Mouse (Mus musculus): ENCODE data around the gene Thap3. TPM values are rescaled to one million over a fixed set of nuclear protein-coding genes. Genes with fewer than 3 reads are reported as not detected.

Gene Thap3
- polyA plus RNA-seq, 1 experiment, result 46.4 TPM

DNA sequence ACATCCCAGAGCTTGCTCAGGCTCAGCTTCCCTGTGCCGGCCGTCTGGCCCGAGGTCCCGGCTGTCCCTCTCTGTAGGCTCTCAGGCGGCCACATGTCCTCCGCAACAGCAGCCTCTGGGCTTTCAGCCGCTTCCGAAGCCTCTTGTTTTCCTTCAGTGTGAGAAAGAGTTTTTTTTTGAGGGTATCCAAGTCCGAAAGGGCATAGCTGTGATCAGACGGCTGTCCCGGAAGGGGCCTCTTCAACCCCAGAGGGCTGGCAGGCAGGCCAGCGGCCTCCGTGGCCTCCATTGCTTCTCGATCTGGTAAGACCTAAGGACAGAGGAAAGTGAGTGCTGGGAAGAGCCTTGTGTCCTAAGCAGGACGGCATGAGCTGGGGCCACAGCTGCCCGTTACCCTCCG is 5.8 kb downstream of the Thap3 start:
- Histone ChIP-seq H3K4me3 (peak overlapping the region; percentile 46), H3K36me3 (ENCODE audit: control insufficient read depth, insufficient read depth) (peaks cover 7% of the 10 kb centered on the region), H3K4me2 (ENCODE audit: low read depth) (peak overlapping the region; percentile 71)

GRCm38 (mm10) chr4:151981363-151981762 is 7.4 kb downstream of the Thap3 start:
- Histone ChIP-seq H3K27me3 (ENCODE audit: control insufficient read depth, insufficient read depth, insufficient read length) (no peaks in the 10 kb centered on the region), H3K4me2 (ENCODE audit: low read depth) (peak overlapping the region; percentile 5), H3K4me3 (no peak overlapping the region), H3ac (ENCODE audit: control insufficient read depth, insufficient read length) (no peak overlapping the region), H3K79me2 (ENCODE audit: control insufficient read depth, insufficient read depth) (peaks cover 6% of the 10 kb centered on the region), H3K36me3 (ENCODE audit: control insufficient read depth, insufficient read depth) (peaks cover 7% of the 10 kb centered on the region)
- TF ChIP-seq POLR2AphosphoS2 (IDR thresholded peaks at IDR 0.05; ENCODE audit: insufficient read length, low read depth), result peak; percentile 87
- no peak for TF ChIP-seq USF1 (IDR thresholded peaks at IDR 0.05; ENCODE audit: low read depth)
- TF ChIP-seq REST (IDR thresholded peaks at IDR 0.05; ENCODE audit: insufficient read depth, insufficient read length), result no peak
- TF ChIP-seq TCF12 (IDR thresholded peaks at IDR 0.05; ENCODE audit: insufficient read depth, poor library complexity, severe bottlenecking), result no peak
- TF ChIP-seq MYOD1 (IDR thresholded peaks at IDR 0.05; ENCODE audit: control insufficient read depth in 1 of 3, insufficient read length in 2 of 3, low read depth in 2 of 3), result peak in 2 of 3 experiments; percentile 66 to 75
- no peak for TF ChIP-seq TCF3 (IDR thresholded peaks at IDR 0.05; ENCODE audit: insufficient read length, low read depth)
- TF ChIP-seq E2F4 (IDR thresholded peaks at IDR 0.05; ENCODE audit: insufficient read depth), result no peak
- TF ChIP-seq POLR2A (IDR thresholded peaks at IDR 0.05; ENCODE audit: insufficient read length, low read depth), result peak; percentile 29
- TF ChIP-seq MAX (IDR thresholded peaks at IDR 0.05; ENCODE audit: low read depth), result no peak
- peak; percentile 49 for TF ChIP-seq SRF (IDR thresholded peaks at IDR 0.05; ENCODE audit: control insufficient read depth, insufficient read length, low read depth)
- peak in 2 of 3 experiments; percentile 31 to 46 for TF ChIP-seq MYOG (IDR thresholded peaks at IDR 0.05; ENCODE audit: control insufficient read depth in 1 of 3, insufficient read depth in 1 of 3, insufficient read length in 2 of 3, low read depth in 2 of 3)
- no peak for TF ChIP-seq CEBPB (IDR thresholded peaks at IDR 0.05; ENCODE audit: insufficient read depth, poor library complexity, severe bottlenecking)

More for the DNA sequence above, 5.8 kb downstream of the Thap3 start:
- no peak for TF ChIP-seq E2F4 (IDR thresholded peaks at IDR 0.05; ENCODE audit: insufficient read depth)
- no peak for TF ChIP-seq TCF12 (IDR thresholded peaks at IDR 0.05; ENCODE audit: insufficient read depth, poor library complexity, severe bottlenecking)
- TF ChIP-seq MYOD1 (IDR thresholded peaks at IDR 0.05; ENCODE audit: control insufficient read depth in 1 of 3, insufficient read length in 2 of 3, low read depth in 2 of 3), result no peak
- TF ChIP-seq SRF (IDR thresholded peaks at IDR 0.05; ENCODE audit: control insufficient read depth, insufficient read length, low read depth), result no peak
- no peak for TF ChIP-seq POLR2A (IDR thresholded peaks at IDR 0.05; ENCODE audit: insufficient read length, low read depth)
- TF ChIP-seq CEBPB (IDR thresholded peaks at IDR 0.05; ENCODE audit: insufficient read depth, poor library complexity, severe bottlenecking), result no peak
- no peak for TF ChIP-seq TCF3 (IDR thresholded peaks at IDR 0.05; ENCODE audit: insufficient read length, low read depth)
- TF ChIP-seq MYOG (IDR thresholded peaks at IDR 0.05; ENCODE audit: control insufficient read depth in 1 of 3, insufficient read depth in 1 of 3, insufficient read length in 2 of 3, low read depth in 2 of 3), result no peak
- no peak for TF ChIP-seq USF1 (IDR thresholded peaks at IDR 0.05; ENCODE audit: low read depth)
- TF ChIP-seq MAX (IDR thresholded peaks at IDR 0.05; ENCODE audit: low read depth), result no peak
- no peak for TF ChIP-seq REST (IDR thresholded peaks at IDR 0.05; ENCODE audit: insufficient read depth, insufficient read length)
- Histone ChIP-seq H3ac (ENCODE audit: control insufficient read depth, insufficient read length) (peak overlapping the region; percentile 41), H3K79me2 (ENCODE audit: control insufficient read depth, insufficient read depth) (peaks cover 11% of the 10 kb centered on the region), H3K27me3 (ENCODE audit: control insufficient read depth, insufficient read depth, insufficient read length) (no peaks in the 10 kb centered on the region)

GRCm38 (mm10) chr4:151980699-151981098 is 8.1 kb downstream of the Thap3 start:
- Histone ChIP-seq H3ac (ENCODE audit: control insufficient read depth, insufficient read length) (no peak overlapping the region), H3K4me3 (no peak overlapping the region), H3K4me2 (ENCODE audit: low read depth) (no peak overlapping the region), H3K36me3 (ENCODE audit: control insufficient read depth, insufficient read depth) (peaks cover 8% of the 10 kb centered on the region), H3K79me2 (ENCODE audit: control insufficient read depth, insufficient read depth) (peaks cover 6% of the 10 kb centered on the region), H3K27me3 (ENCODE audit: control insufficient read depth, insufficient read depth, insufficient read length) (no peaks in the 10 kb centered on the region)
- TF ChIP-seq POLR2AphosphoS2 (IDR thresholded peaks at IDR 0.05; ENCODE audit: insufficient read length, low read depth) (peak; percentile 44), USF1 (IDR thresholded peaks at IDR 0.05; ENCODE audit: low read depth) (no peak)

GRCm38 (mm10) chr4:151977748-151978147 is 11.0 kb downstream of the Thap3 start:
- H3K4me2 ChIP-seq (ENCODE audit: low read depth), result no peak overlapping the region
- no peak overlapping the region for H3ac ChIP-seq (ENCODE audit: control insufficient read depth, insufficient read length)
- H3K79me2 ChIP-seq (ENCODE audit: control insufficient read depth, insufficient read depth), result peaks cover under 1% of the 10 kb centered on the region
- TF ChIP-seq POLR2A (IDR thresholded peaks at IDR 0.05; ENCODE audit: insufficient read length, low read depth) (peak; percentile 12), CEBPB (IDR thresholded peaks at IDR 0.05; ENCODE audit: insufficient read depth, poor library complexity, severe bottlenecking) (no peak)
- no peaks in the 10 kb centered on the region for H3K27me3 ChIP-seq (ENCODE audit: control insufficient read depth, insufficient read depth, insufficient read length)
- peaks cover 15% of the 10 kb centered on the region for H3K36me3 ChIP-seq (ENCODE audit: control insufficient read depth, insufficient read depth)
- H3K4me3 ChIP-seq, result no peak overlapping the region

GRCm38 (mm10) chr4:151975441-151975840 is 13.4 kb downstream of the Thap3 start:
- no peak overlapping the region for H3ac ChIP-seq (ENCODE audit: control insufficient read depth, insufficient read length)
- H3K4me2 ChIP-seq (ENCODE audit: low read depth), result no peak overlapping the region
- H3K36me3 ChIP-seq (ENCODE audit: control insufficient read depth, insufficient read depth), result peaks cover 12% of the 10 kb centered on the region
- TF ChIP-seq MYOG (IDR thresholded peaks at IDR 0.05; ENCODE audit: control insufficient read depth in 1 of 3, insufficient read depth in 1 of 3, insufficient read length in 2 of 3, low read depth in 2 of 3) (no peak), CEBPB (IDR thresholded peaks at IDR 0.05; ENCODE audit: insufficient read depth, poor library complexity, severe bottlenecking) (no peak), E2F4 (IDR thresholded peaks at IDR 0.05; ENCODE audit: insufficient read depth) (no peak), TCF3 (IDR thresholded peaks at IDR 0.05; ENCODE audit: insufficient read length, low read depth) (no peak), REST (IDR thresholded peaks at IDR 0.05; ENCODE audit: insufficient read depth, insufficient read length) (no peak), MYOD1 (IDR thresholded peaks at IDR 0.05; ENCODE audit: control insufficient read depth in 1 of 3, insufficient read length in 2 of 3, low read depth in 2 of 3) (no peak), SRF (IDR thresholded peaks at IDR 0.05; ENCODE audit: control insufficient read depth, insufficient read length, low read depth) (no peak), POLR2A (IDR thresholded peaks at IDR 0.05; ENCODE audit: insufficient read length, low read depth) (no peak), MAX (IDR thresholded peaks at IDR 0.05; ENCODE audit: low read depth) (no peak), TCF12 (IDR thresholded peaks at IDR 0.05; ENCODE audit: insufficient read depth, poor library complexity, severe bottlenecking) (no peak), POLR2AphosphoS2 (IDR thresholded peaks at IDR 0.05; ENCODE audit: insufficient read length, low read depth) (no peak), USF1 (IDR thresholded peaks at IDR 0.05; ENCODE audit: low read depth) (no peak)
- no peak overlapping the region for H3K4me3 ChIP-seq
- no peaks in the 10 kb centered on the region for H3K79me2 ChIP-seq (ENCODE audit: control insufficient read depth, insufficient read depth)
- H3K27me3 ChIP-seq (ENCODE audit: control insufficient read depth, insufficient read depth, insufficient read length), result no peaks in the 10 kb centered on the region

Data from myocyte (in vitro differentiated cells).